Mouse (Mus musculus) embryonic facial prominence, embryonic 14.5 days (tissue): ENCODE data around the gene Stk19. TPM values are rescaled to one million over a fixed set of nuclear protein-coding genes. Genes with fewer than 3 reads are reported as not detected.
A peak's percentile ranks its signal among the peaks of the same experiment; 100 is the strongest.
"Not testable (repeated sequence)": the region's sequence is repeated elsewhere in the genome, so short reads cannot be mapped to it uniquely, and the experiment has no call there.

Experiments used
- ATAC-seq: fragments of 200-750 bp; cut with Nextera tagmentation; 2 replicates; pipeline ENCODE4 v1.8.0; 2017; ENCODE audit warnings: low read depth, moderate number of reproducible peaks, moderate TSS enrichment
- DNase-seq: peaks from one replicate; pipeline ENCODE4 v3.0.0-alpha.2; 2015; ENCODE audit warnings: low spot score
- H3K27ac ChIP-seq: fragments of 300-500 bp; sonication (generic); replicated peaks from 2 replicates; pipeline ENCODE4 v1.5.1; 2014; ENCODE audit warnings: low read depth, mild to moderate bottlenecking, low read length, moderate library complexity
- H3K27me3 ChIP-seq: fragments of 300-500 bp; sonication (generic); replicated peaks from 2 replicates; pipeline ENCODE4 v1.6.1; 2014; ENCODE audit warnings: low read length; ENCODE audit not compliant: control insufficient read depth, insufficient read depth
- H3K36me3 ChIP-seq: fragments of 300-500 bp; sonication (generic); 2 replicates; pipeline ENCODE4 v1.6.1; 2014; ENCODE audit warnings: low read length, mixed read lengths; ENCODE audit not compliant: control insufficient read depth, insufficient read depth
- H3K4me1 ChIP-seq: fragments of 300-500 bp; sonication (generic); 2 replicates; pipeline ENCODE4 v1.6.1; 2014; ENCODE audit warnings: antibody characterized with exemption, low read length; ENCODE audit not compliant: control insufficient read depth, insufficient read depth
- H3K4me2 ChIP-seq: fragments of 300-500 bp; sonication (generic); 2 replicates; pipeline ENCODE4 v1.6.1; 2014; ENCODE audit warnings: low read depth, mild to moderate bottlenecking, low read length, moderate library complexity, mixed read lengths
- H3K4me3 ChIP-seq: fragments of 300-500 bp; sonication (generic); 2 replicates; pipeline ENCODE4 v1.5.1; 2014; ENCODE audit warnings: low read depth, mild to moderate bottlenecking, low read length
- H3K9ac ChIP-seq: fragments of 300-500 bp; sonication (generic); 2 replicates; pipeline ENCODE4 v1.6.1; 2014; ENCODE audit warnings: low read depth, mild to moderate bottlenecking, low read length, moderate library complexity, mixed read lengths
- H3K9me3 ChIP-seq: fragments of 300-500 bp; sonication (generic); 2 replicates; pipeline ENCODE4 v1.6.1; 2016; ENCODE audit warnings: low read length; ENCODE audit not compliant: control insufficient read depth
- WGBS: fragments of 180-500 bp; shearing (Covaris S2); extraction: QIAGEN DNeasy Blood & Tissue Kit; methylation state at CpG from one replicate; pipeline ENCODE4 v1.1.7; 2014; 5-methylcytosine and 5-hydroxymethylcytosine counted together
- polyA plus RNA-seq: library from polyadenylated mRNA; unstranded; fragments of >200 nt; fragmentation: Nextera tagmentation; extraction: Ambion mirVana; gene quantifications from 2 replicates; pipeline ENCODE4 v1.2.1, GENCODE M21; 2014

Stk19 gene
- polyA plus RNA-seq, 1 experiment from 2014 or later, result 21.7 TPM

DNA sequence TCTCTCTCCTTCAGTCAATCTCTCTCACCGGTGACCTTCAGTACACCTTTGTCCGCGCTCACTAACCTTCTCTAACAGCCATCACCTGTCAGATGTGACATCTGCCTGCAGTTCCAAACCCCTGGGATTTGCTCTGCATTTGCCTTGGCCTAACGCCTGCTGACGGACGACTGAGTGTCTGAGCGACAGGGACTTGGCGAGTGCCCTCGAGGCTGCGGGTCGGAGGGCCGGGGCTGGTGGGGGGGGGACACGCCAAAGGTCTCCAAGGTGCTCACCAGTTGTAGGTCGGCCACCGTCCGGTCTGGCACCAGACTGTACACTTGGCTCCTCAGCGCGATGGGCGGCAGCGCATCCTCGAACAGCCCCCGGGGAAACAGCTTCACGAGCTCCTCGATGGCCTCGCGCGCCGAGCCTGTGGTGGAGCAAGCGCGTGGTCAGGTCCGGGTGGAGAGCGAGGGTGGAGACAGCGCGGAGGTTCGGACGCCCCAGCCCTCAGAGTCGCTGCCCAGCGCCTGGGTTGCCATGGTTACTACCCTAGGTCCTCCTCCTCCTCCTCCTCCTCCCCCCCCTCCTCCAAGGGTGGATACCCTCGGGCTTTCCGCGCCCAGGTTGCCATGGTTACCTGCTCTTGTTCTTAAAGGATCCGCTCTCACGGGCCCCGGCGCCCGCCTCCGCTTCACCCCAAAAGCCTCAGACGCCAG, 440 bp downstream of the Stk19 start:
- Histone ChIP-seq H3K9ac (peak overlapping the region; percentile 73), H3K36me3 (peaks cover 59% of the 10 kb centered on the region), H3K9me3 (no peaks in the 10 kb centered on the region), H3K4me1 (peaks cover 15% of the 10 kb centered on the region), H3K27me3 (no peaks in the 10 kb centered on the region), H3K27ac (peak overlapping the region; percentile 84), H3K4me3 (peak overlapping the region; percentile 65), H3K4me2 (peak overlapping the region; percentile 98)
- WGBS, result 6% methylated on average over 32 of the region's 48 CpGs
- ATAC-seq (peak; percentile 74), DNase-seq (no peak)

- DNase-seq, H3K4me2 ChIP-seq, H3K4me3 ChIP-seq, H3K9ac ChIP-seq, H3K4me1 ChIP-seq, H3K27me3 ChIP-seq, ATAC-seq, H3K9me3 ChIP-seq, H3K27ac ChIP-seq: not testable (repeated sequence)
- H3K36me3 ChIP-seq, result peaks cover 57% of the 10 kb centered on the region
- 89% methylated on average over 1 of the region's 1 CpGs for WGBS
Measured at GRCm38 (mm10) chr17:34830776-34831175, 6.0 kb downstream of the Stk19 start.

DNA sequence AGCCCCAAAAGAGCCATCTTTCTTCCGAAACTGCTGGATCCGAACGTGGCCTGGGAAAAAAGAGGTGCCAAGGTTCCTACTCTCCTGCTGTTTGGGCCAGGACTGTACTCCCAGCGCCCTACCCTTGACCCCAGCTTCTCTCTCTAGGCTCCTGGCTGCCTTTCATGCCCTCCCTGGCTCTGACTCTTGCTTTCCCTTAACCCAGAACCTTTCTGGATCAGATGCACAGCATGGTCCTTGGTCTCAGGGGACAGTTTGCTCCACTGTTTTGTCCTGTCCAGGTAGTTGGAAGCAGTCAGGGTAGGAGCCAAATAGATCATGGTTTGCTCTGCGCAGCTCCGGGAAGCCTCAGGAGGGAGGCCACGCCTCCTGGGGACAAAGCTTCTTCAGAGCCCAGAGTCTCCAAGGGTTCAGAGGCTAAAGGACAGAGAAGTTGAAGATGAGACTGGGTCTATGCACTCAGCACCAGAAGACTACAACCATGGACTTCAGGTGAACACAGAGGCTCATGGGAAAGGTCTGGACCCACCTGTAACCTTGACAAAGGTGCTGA, 21.9 kb downstream of the Stk19 start:
- WGBS, result 79% methylated on average over 7 of the region's 7 CpGs
- Histone ChIP-seq H3K4me1 (no peaks in the 10 kb centered on the region), H3K9me3 (no peaks in the 10 kb centered on the region), H3K27me3 (no peaks in the 10 kb centered on the region), H3K4me2 (no peak overlapping the region), H3K36me3 (no peaks in the 10 kb centered on the region), H3K4me3 (no peak overlapping the region), H3K9ac (no peak overlapping the region), H3K27ac (no peak overlapping the region)
- DNase-seq (no peak), ATAC-seq (no peak)

DNA sequence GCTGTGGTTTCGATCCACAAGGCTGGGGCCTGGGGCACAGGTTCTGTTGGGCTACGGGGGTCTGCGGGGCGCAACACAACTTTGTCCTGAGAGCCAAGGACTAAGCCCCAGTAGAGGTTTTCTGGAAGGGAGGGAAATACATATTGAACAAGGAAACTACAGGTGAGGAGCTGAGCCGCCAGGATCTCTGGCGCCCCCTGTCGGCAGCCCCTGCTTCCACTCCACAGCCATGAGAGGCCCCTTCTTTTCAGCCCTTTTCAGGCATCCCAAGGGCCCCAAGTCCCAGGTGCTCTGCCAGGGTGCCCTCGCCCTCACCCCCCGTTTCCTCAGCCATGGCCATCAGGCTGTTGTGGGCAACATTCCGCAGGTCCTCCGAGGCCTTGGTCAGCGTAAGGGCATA, 23.0 kb downstream of the Stk19 start:
- not testable (repeated sequence) for H3K4me1 ChIP-seq, H3K9me3 ChIP-seq, H3K27ac ChIP-seq, H3K36me3 ChIP-seq, DNase-seq, ATAC-seq, H3K4me2 ChIP-seq, H3K9ac ChIP-seq, H3K27me3 ChIP-seq, H3K4me3 ChIP-seq
- 67% methylated on average over 12 of the region's 12 CpGs for WGBS

DNA sequence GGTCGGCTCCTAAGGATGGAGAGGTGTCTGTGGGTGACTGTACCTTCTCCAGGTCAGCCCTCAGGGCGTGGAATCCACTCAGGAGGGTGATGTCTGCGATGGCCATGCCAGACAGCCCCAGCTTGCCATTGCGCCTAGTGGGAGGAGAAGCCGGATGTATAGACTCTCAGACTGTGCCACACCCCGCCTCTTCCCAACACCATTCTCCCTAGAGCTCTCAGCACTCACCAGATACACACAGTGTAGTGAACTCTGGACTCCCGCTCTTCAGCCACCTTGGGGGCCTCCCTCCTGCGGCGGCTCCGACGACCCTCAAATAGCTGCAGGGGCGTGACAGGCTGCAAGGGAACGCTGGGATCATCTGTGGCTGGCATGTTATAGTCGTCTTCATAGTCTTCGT, 25.5 kb downstream of the Stk19 start:
- DNase-seq (no peak), ATAC-seq (no peak)
- H3K27me3 ChIP-seq, result no peaks in the 10 kb centered on the region
- H3K36me3 ChIP-seq, result no peaks in the 10 kb centered on the region
- no peak overlapping the region for H3K4me3 ChIP-seq
- no peak overlapping the region for H3K9ac ChIP-seq
- H3K27ac ChIP-seq, result no peak overlapping the region
- no peak overlapping the region for H3K4me2 ChIP-seq
- 81% methylated on average over 14 of the region's 15 CpGs for WGBS
- no peaks in the 10 kb centered on the region for H3K9me3 ChIP-seq
- H3K4me1 ChIP-seq, result no peaks in the 10 kb centered on the region

DNA sequence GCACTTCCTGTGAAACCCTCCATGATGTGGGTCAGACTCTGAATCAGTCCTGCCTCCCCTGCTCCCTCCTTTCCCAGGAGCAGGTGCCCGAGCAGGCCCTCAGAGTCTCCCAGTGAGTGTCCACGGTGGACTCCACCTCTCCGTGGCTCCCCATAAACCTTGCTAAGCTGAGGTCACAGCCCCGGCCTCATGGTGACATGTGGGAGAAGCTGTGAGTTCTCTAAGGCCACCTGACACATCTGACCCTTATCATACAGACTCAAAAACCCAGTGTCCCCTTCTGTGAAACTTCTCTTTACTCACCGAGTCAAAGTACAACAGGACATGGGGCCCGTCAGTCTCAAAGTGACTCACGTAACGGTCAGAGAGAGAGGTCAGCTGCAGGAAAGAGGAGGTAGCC, 25.9 kb downstream of the Stk19 start:
- WGBS, result 72% methylated on average over 6 of the region's 8 CpGs
- not testable (repeated sequence) for H3K4me3 ChIP-seq, ATAC-seq, H3K36me3 ChIP-seq, H3K4me1 ChIP-seq, H3K9me3 ChIP-seq, H3K9ac ChIP-seq, H3K27me3 ChIP-seq, H3K27ac ChIP-seq, H3K4me2 ChIP-seq, DNase-seq

DNA sequence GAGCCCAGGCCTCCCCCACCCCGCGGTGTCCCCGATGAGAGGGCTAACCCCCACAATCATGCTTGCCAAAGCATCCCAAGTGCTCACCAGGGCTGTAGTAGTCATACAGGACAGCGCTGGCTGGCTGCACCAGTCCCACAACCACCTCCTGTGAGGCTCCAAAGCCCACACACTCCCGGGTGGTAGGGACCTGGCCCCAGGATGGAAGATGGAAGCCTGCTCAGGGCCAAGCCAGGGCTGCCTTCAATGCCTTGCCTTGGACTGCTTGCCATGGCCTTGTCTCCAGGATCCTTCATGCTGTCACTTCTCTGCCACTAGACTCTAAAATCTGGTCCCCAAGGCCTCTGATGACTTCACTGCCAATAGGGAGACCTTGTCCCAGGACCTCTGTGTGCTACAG, 26.3 kb downstream of the Stk19 start:
- ATAC-seq, H3K27me3 ChIP-seq, H3K9ac ChIP-seq, H3K27ac ChIP-seq, DNase-seq, H3K9me3 ChIP-seq, H3K36me3 ChIP-seq, H3K4me2 ChIP-seq, H3K4me1 ChIP-seq, H3K4me3 ChIP-seq: not testable (repeated sequence)
- WGBS, result 92% methylated on average over 5 of the region's 5 CpGs

DNA sequence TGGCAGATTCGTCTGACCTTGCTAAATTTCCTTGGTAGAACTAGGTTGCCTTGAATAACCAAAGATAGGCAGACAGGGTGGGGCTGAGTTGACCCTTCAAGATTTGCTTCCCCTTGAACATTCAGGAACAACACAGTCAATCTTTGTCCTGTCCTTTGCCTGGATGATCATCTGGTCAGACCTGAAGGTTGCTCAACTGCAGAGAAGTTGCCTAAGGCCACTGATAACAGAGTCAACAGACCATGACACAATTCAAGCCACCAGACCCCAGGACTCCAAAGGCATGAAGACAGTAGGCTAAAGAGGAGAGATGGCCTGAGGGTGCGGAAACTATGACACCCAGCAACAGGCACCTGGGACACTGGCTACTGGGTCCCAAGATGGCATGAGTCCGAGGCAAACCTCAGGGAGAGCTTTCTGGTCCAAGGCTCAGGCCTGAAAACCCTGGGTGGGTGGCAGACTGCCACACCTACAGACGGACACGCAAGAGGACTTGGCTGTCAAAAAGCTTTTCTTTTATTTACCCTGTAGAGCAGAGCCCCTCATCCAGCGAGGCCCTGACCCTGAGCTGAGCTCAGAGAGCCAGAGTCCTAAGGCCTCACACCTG, 28.0 kb downstream of the Stk19 start:
- Histone ChIP-seq H3K4me3 (no peak overlapping the region), H3K36me3 (no peaks in the 10 kb centered on the region), H3K9ac (no peak overlapping the region), H3K27ac (no peak overlapping the region), H3K9me3 (no peaks in the 10 kb centered on the region), H3K27me3 (no peaks in the 10 kb centered on the region), H3K4me2 (no peak overlapping the region), H3K4me1 (no peaks in the 10 kb centered on the region)
- 69% methylated on average over 6 of the region's 6 CpGs for WGBS
- ATAC-seq (no peak), DNase-seq (no peak)

DNA sequence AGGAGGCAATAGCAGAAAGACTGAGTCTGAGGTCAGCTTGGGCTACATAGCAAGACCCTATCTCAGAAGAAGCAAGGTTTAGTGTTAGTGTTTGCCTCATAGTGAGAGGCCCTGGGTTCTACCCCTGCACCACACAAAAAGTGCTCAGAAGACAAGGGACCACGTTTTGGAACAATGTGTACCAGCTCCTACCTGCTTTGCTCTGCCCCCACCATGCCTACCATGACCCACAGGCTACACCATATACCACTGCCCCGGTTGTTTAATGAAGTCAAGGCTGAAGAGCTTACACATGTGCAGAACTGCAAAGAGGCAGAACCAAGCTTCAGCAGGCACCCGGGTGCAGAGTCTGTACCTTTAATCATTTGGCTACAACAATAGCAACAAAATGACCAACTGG, 29.6 kb downstream of the Stk19 start:
- Histone ChIP-seq H3K27ac (no peak overlapping the region), H3K9me3 (no peaks in the 10 kb centered on the region), H3K36me3 (no peaks in the 10 kb centered on the region), H3K4me2 (no peak overlapping the region), H3K4me3 (no peak overlapping the region), H3K4me1 (no peaks in the 10 kb centered on the region), H3K9ac (no peak overlapping the region), H3K27me3 (no peaks in the 10 kb centered on the region)
- ATAC-seq, result no peak
- WGBS, result 77% methylated on average over 3 of the region's 3 CpGs
- no peak for DNase-seq
